Mouse (Mus musculus) brain, embryonic 18.5 days (tissue): ENCODE data around the gene Lrrfip2.

ENCODE experiments used
- DNase-seq: peaks from one replicate; pipeline ENCODE4 v3.0.0-alpha.2; 2012; ENCODE audit warnings: low read depth, low spot score

Gene Lrrfip2

GRCm38 (mm10) chr9:111117126-111117642, at the start of gene Lrrfip2:
TSS of gene Lrrfip2 (plus strand) at chr9:111117592.
- no peak for DNase-seq

GRCm38 (mm10) chr9:111070546-111070961, 46.8 kb upstream of the Lrrfip2 start:
- DNase-seq = no peak

GRCm38 (mm10) chr9:111072175-111072574, 45.2 kb upstream of the Lrrfip2 start:
- DNase-seq = no peak

- DNase-seq = no peak
Measured at GRCm38 (mm10) chr9:111072971-111073370, 44.4 kb upstream of the Lrrfip2 start.

GRCm38 (mm10) chr9:111077745-111078144, 39.6 kb upstream of the Lrrfip2 start:
- DNase-seq = no peak

GRCm38 (mm10) chr9:111080801-111081200, 36.6 kb upstream of the Lrrfip2 start:
- no peak for DNase-seq

- DNase-seq = no peak
Measured at GRCm38 (mm10) chr9:111081765-111082164, 35.6 kb upstream of the Lrrfip2 start.

- no peak for DNase-seq
Measured at GRCm38 (mm10) chr9:111085329-111085728, 32.1 kb upstream of the Lrrfip2 start.

GRCm38 (mm10) chr9:111086137-111086536, 31.3 kb upstream of the Lrrfip2 start:
- no peak for DNase-seq

GRCm38 (mm10) chr9:111086995-111087606, 30.3 kb upstream of the Lrrfip2 start:
- no peak for DNase-seq

GRCm38 (mm10) chr9:111087960-111088359, 29.4 kb upstream of the Lrrfip2 start:
- DNase-seq = no peak

GRCm38 (mm10) chr9:111088886-111089285, 28.5 kb upstream of the Lrrfip2 start:
- DNase-seq = no peak

GRCm38 (mm10) chr9:111092657-111093056, 24.7 kb upstream of the Lrrfip2 start:
- no peak for DNase-seq

GRCm38 (mm10) chr9:111093094-111093493, 24.3 kb upstream of the Lrrfip2 start:
- peak; percentile 12 for DNase-seq

- no peak for DNase-seq
Measured at GRCm38 (mm10) chr9:111094626-111095025, 22.8 kb upstream of the Lrrfip2 start.

GRCm38 (mm10) chr9:111095710-111096109, 21.7 kb upstream of the Lrrfip2 start:
- no peak for DNase-seq

GRCm38 (mm10) chr9:111096419-111097326, 20.7 kb upstream of the Lrrfip2 start:
- no peak for DNase-seq

- no peak for DNase-seq
Measured at GRCm38 (mm10) chr9:111097543-111097942, 19.8 kb upstream of the Lrrfip2 start.

GRCm38 (mm10) chr9:111100406-111100805, 17.0 kb upstream of the Lrrfip2 start:
- DNase-seq = no peak

GRCm38 (mm10) chr9:111103293-111103692, 14.1 kb upstream of the Lrrfip2 start:
- DNase-seq = no peak

GRCm38 (mm10) chr9:111103893-111104292, 13.5 kb upstream of the Lrrfip2 start:
- DNase-seq = no peak

GRCm38 (mm10) chr9:111107863-111108262, 9.5 kb upstream of the Lrrfip2 start:
- no peak for DNase-seq
